Mouse (Mus musculus) left cerebral cortex, postnatal 4 days (tissue): ENCODE data around the gene Exoc8. TPM values are rescaled to one million over a fixed set of nuclear protein-coding genes. Genes with fewer than 3 reads are reported as not detected.

Source experiments
- DNase-seq: peaks from one replicate; pipeline ENCODE4 v3.0.0-alpha.2; 2022
- intact Hi-C: fragments of 180-260 bp; cut with DNase I; formaldehyde crosslinking; loops from one replicate; pipeline ENCODE4 v1.15.1; 2025
- total RNA-seq, 2 experiments: library from RNA; stranded (reverse); gene quantifications; 2 replicates each; pipeline ENCODE4 v1.2.3; 2021

The Exoc8 gene
- total RNA-seq, result 10 to 100 TPM; 32.8 to 33.8 TPM

- DNase-seq, result peak; percentile 98
- intact Hi-C loops, result loop anchor here (5.0 to 10.0 kb wide), 2 partner anchors 50 to 117 kb away; partner anchors contain the start of genes Egln1 and Tsnax
These were observed at the start of gene Exoc8, which contains the start of gene Sprtn for GRCm38 (mm10) chr8:124897386-124898250. TSS of gene Exoc8 (minus strand) at chr8:124897705. TSS of gene Sprtn (plus strand) at chr8:124897886.

DNA sequence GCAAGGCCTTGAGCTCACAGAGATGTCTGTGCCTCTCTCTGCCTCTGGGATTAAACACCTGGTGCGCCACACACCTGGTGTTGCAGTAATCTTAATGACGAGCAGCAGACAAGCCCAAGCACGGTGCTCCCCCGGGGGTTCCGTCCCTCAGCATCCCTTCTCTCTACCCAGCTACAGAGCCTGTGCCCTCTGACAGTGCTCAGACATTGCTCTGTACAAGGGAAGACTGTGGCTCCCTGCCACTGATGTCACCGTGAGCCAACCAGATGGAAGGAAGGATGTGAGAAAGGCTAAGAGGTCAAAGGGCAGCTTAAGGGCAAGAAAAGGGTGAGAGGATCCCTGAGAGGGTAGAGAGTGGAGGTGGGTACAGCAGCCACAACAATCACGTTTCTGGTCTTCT, 46.9 kb upstream of the Exoc8 start:
- intact Hi-C loops, result no loop called here
- DNase-seq, result no peak

DNA sequence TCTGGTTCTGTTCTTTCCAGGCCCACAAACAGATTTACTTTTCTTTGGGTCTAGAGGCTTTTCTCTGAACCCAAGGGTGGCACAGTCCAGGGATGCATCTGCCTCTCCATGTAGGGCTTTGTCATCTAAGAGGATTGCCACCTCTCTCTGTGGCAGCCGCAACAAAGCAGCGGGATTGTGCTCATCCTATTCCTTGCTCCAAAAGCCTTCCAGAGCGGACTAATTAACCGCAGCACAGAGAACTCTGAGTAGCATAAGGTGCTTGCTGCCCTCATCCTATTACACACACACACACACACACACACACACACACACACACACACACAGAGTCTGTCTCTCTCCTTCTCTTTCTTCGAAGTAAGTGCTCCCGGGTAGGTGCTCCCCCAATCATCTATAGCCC, 46.3 kb upstream of the Exoc8 start:
- DNase-seq, result no peak
- intact Hi-C loops, result no loop called here

DNA sequence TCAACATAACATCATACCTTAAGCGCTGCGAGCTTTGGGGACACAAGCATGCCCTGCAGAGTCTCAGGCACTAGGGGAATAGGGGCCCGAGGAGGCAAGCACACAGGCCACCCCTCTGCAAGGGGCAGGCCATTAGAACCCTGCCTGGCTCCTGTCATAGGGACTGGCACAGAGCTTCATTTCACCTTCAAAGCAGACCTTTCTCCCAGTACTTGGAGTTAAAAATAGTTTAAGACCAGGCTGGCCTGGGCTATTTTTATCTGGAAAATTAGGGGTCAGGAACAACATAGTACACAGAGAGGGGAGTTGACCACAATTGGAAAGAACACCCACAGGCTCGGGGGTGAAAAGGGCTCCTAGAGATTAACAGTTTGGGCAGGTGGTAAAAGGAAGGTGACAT, 39.8 kb upstream of the Exoc8 start:
- no peak for DNase-seq
- intact Hi-C loops, result no loop called here

DNA sequence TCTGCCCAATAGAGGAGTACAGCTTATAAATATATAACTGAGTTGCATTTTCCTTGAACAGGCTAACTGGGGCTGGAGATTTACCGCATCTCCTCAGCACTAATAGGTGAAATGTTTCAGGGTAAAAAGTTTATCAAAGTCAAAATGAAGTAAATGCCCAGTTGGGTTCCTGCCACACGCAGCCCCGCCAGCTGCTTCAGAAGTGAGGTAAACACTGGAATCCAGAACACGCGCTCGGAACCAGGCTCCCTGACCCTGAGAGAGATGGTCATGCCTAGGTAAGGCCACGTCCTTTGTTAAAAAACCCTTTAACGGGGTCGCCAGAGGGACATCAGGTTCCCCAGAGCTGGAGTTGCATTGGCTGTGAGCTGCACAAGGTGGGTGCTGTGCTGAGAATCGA, 39.2 kb upstream of the Exoc8 start:
- no peak for DNase-seq
- intact Hi-C loops, result no loop called here

- intact Hi-C loops, result no loop called here
- DNase-seq, result no peak
These were observed 37.6 kb upstream of the Exoc8 start for GRCm38 (mm10) chr8:124935116-124935515.

GRCm38 (mm10) chr8:124932435-124932834, 34.9 kb upstream of the Exoc8 start:
- DNase-seq, result no peak
- intact Hi-C loops, result no loop called here

DNA sequence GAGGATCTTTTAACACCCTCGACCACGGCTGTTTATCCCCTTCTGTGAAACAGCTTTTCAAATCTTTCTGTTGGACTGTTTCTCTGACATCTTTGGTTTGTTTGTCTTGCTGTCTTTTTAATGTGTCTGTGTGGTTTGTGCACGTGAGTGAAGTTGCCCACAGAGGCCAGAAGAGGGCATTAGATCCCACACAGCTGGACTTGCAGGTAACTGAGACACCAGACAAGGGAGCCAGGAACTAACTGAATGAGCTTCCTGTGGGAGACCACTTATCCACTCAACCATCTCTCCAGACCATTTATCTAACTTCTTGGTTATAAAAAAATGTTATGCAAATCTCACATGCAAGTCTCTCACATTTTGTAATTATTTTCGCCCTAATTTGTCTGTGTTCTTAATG, 33.1 kb upstream of the Exoc8 start:
- DNase-seq, result no peak
- intact Hi-C loops, result no loop called here

GRCm38 (mm10) chr8:124930086-124930485, 32.6 kb upstream of the Exoc8 start:
- intact Hi-C loops, result no loop called here
- no peak for DNase-seq

DNA sequence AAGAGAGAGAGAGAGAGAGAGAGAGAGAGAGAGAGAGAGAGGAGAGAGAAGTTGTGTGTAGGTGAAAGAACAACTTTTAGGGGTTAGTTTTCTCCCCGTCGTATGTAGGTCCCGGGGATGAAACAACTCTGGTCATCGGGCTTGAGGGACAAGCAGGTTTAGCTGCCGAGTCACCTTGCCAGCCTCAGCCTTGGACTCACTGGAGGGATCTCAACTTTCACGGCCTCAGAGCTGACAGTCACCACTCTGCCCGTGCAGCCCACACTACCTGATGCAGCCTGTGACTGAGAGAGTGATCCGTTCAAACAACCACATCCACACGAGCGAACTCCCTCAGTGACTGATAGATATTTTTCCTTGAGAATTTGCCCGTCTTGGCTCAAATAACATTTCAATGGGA, 31.5 kb upstream of the Exoc8 start:
- no peak for DNase-seq
- intact Hi-C loops, result no loop called here

DNA sequence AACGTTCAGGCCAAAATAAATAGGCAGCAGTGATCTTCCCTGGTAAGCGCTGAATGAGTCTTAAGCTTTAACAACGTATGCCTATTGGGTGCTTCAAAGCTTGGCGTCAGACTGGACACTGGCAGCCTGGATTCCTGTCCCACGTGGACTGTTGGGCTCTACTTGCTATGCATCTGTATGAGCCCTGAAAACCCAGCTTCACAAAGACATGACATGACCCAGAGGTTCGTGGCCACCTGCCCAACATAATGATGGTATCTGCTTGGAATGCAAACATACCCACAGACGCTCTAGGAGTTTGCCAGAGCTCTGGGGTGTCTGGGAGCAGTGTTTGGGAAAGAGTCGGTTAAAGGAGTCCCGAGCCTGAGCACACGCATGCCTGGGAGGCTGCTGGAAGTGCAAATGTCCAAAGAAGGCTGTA, 28.9 kb upstream of the Exoc8 start:
- intact Hi-C loops, result no loop called here
- DNase-seq, result no peak

DNA sequence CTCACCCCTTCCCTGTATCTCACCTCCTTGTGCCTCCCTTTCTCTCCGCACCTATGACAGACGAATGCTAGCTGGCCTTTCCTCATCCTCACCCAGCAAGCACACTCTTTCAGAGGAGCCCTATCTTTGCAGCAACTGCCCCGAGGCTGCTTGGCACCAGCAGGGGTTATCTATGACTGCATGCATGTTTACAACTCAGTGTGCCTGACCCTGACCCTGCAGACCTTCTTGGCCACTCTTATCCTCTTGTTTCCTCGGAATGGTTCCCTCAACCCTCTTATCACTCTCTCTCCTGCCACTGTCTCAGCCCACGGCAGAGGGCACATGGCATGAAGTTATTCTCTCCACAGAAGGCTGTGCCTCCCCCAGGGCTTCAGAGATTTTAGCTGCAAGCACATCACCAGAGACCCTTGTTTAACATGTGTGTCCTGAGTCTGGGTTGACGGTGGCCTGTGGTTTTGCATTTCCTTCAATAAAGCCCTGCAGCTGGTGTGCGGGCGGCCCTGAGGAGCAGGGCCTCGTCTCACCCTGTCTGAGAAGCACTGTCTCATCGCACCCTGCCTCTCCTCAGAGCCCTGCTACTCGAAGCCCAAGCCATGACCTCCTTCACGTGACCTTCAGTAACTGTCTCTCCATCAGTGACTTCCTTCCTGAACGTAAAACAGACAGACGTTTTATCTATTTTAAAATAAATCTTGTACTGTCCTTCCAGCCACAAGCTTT, 28.2 kb upstream of the Exoc8 start:
- no peak for DNase-seq
- intact Hi-C loops, result no loop called here

GRCm38 (mm10) chr8:124923971-124924652, 26.6 kb upstream of the Exoc8 start:
- DNase-seq, result peak; percentile 44
- intact Hi-C loops, result no loop called here

DNA sequence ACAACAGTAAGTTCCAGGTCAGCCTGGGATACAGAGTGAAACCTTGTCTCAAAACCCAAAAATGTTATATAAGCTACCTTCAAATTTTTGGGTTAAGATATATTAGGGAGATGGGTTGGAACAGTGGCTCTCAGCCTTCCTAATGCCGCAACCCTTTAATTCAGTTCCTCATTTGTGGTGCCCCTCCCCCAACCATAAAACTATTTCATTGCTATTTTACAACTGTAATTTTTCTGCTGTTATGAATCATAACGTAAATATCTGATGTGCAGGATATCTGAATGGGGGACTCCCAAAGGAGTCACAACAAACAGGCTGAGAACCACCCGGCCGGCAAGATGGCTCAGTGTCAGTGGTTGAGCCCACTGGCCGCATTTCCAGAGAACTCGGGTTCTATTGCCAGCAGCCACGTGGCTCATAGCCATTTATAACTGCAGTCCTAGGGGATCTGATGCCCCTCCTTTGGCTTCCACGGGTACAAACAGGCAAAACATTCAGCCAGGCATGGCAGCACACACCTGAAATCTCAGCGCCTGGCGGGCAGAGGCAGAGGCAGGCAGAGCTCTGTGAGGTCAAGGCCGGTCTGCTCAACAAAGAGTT, 25.1 kb upstream of the Exoc8 start:
- DNase-seq, result no peak
- intact Hi-C loops, result no loop called here

DNA sequence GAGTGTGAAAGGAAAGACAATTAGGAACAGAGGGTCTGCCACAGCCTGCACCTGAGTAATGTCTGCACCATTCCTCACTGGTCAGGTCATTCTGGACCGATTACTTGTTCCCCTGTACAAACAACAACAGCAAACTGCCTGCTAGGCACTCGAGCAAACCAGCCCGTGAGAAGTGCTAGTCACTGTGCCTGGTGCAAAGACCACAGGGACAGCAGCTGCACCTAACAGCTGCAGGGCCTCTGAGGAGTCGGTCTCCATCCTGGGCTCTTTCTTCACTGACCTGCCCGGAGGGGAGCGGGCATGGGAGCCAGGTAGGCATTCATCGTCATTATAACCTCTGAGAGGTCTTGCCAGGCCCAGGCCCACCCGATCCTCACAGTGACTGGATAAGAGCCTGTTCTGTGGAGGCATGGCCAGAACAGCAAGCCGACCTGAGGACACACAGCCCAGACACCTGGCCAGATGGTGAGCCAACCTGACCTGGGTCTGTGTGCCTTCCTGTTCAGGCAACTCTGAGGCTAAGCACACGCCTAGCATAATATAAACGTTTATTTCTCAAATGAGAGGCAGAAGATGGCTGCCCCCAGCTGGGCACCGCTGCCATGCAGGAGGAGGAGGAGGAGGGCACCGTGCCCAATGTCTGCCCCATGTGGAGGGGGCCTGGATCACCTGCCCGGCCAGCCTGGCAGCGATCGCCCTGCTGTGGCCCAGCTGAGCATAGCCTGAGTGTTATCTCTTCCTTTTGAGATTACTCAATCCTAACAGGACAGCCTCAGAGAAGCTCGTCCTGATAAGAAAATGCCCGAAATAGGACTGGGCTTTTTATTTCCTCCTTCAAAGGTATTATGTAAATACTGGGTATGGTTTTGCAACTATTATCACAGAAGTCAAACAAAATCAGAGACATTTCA, 24.1 kb upstream of the Exoc8 start:
- no peak for DNase-seq
- intact Hi-C loops, result no loop called here

DNA sequence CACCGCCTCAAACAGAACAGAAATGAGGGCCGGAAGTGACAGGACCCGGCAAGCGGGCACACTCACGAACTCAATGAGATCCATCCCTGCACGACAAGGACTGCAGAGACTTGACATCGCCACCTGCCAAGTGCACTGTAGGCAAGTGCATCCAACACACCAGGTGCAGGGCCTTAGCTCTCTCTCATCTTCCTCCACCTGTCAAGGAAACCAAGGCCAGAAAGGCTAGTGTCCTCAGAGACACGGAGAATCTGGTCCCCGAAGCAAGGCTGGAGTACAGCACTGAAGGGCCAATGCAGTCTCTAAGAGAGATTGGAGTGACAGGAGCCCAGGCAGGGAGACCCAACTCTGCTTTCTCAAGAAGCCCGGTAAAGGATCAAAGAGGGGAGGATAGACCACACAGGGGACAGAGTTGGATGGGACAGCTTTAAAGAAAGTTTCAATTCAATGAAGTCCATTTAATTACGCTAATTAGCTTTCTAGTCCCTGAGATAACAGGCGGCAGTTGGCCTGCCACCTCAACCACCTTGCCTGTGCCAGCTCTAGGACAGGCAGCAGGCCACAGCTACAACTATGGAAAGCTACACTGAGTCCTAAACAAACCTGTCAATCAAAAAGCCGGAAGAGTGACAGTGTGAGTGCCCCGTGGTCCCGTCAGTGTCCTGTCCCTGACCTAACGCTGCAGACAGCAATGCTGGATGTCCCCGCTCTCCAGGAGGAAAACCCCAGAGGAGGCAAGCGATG, 20.4 kb upstream of the Exoc8 start:
- intact Hi-C loops, result no loop called here
- DNase-seq, result no peak

DNA sequence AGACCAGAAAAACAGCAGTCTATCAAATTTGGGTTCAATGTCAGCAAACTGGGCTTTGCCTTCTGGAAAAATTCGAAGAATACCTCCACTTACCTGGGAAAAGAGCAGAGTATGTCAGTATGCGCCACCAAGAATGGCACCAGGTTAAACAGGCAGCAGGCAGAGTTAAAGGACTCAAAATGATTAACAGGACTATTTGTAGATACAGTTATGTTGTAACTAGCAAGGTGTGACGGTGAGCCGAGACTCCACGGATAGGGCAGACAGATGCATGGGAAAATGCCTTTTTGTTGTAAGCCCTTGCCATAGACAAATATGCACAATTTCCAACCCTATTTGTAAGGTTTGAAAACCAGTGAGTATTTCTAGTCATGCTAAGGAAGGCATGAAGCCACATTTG, 16.6 kb upstream of the Exoc8 start:
- intact Hi-C loops, result no loop called here
- DNase-seq, result no peak

DNA sequence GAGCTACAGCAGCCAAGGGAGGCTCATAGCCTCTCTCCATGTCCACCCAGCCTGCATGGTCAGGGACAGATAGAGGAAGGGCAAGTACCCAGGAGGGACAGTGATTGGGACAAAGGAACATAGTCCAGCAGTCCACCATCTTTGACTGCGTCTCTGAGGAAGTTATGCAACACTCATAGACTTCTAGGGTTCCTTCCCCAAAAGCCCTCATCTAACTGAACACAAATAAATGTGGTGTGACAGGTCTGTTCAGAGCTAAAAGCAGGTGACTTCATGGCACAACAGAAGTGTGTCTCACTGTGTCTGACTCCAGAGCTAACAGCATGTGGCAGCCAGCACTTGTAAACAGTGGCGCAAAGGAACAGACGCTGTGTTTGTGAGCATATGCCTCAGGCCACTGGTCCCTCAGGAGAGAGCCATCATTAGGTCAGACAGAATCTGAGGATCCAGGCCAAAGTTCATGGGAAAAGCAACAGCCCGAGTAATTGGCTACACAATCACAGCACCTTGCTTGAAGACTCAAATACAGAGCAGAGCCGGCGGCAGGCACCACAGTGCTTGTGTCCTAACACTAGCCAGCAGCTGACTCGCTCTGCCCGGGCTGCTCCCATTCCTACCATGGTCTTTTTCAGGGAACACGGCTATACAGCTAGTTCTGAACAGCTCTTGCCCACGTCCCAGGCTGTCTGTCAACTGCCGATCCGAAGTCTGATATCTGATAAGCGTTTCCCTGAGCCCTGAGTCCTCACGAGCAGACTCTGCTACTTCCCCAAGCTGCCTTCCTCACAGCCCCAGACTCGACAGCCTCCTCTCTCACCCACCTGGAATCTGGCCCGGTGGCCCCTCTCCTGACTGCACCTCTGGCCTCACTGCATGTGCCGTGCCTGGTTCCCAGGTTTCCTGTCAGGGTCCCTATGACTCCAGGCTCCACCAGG, 14.7 kb upstream of the Exoc8 start:
- intact Hi-C loops, result no loop called here

More for the DNA sequence above, 14.7 kb upstream of the Exoc8 start:
- no peak for DNase-seq
